Mouse (Mus musculus): ENCODE measurements around the gene Fzd5.

Gene Fzd5

DNA sequence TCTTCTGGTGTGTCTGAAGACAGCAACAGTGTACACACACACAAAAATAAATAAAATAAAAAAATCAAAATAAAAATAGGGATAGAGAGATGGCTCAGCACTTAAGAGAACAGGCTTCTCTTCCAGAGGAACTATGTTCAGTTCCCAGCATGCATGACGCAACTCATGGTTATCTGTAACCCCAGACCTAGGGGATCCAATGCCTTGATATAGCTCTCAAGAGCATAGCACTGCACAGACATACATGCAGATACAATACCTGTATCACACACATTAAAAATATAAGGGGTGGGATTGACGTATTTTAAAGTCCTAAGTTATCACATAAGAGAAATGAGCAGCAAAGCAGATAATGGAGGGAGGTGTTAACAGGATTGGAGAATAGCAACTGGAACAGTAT lies 53.1 kb downstream of the Fzd5 start:
- DNase-seq (ENCODE audit: low spot score), result no peak

DNA sequence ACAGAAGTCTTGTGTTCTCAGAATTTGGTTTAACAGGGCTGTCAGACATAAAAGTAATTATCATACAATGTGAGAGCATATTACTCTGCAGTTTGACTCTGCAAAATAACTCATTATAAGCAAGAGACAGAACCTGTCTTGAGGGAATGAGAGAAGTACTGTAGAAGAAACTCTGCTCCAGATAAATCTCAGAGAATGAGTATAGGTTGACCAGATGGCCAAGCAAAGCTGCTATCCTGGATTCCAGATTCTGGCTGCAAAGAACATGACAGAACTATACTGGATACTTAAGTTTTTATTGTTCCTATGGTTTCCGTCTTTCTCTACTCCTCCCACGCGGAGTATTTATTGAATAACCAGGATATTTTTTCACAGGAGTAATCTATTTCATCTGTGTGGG lies 54.5 kb downstream of the Fzd5 start:
- DNase-seq (ENCODE audit: low spot score), result no peak

DNA sequence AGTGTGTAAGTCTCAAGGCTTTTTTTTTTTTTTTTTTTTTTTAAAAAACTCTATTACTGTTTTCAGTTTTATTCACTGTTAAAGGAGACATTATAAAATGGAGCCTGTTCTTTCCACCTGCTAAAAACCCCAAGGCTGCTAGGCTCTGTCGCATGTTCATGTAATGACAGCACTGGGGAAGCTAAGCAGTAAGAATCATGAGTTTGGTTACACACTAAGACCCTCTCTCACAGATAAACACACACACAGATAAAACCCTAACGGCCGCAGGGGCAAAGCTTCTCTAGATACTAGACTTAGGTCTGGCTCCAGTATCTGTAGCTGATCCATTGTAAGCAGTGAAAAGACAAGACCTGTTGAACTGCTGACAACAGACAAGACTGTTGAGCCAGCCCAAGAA lies 56.1 kb downstream of the Fzd5 start:
- no peak for DNase-seq (ENCODE audit: low spot score)

Data from layer of hippocampus, adult 9-10 months (tissue).